Mouse (Mus musculus) retina, postnatal 7 days (tissue): Measurements from ENCODE around the gene Frmd4a.

Experiments used
- DNase-seq: peaks from one replicate; pipeline ENCODE4 v3.0.0-alpha.2; 2012; ENCODE audit warnings: low read depth, low spot score

Gene Frmd4a

GRCm38 (mm10) chr2:4439909-4440308 lies 422.4 kb downstream of the Frmd4a start:
- no peak for DNase-seq

GRCm38 (mm10) chr2:4441840-4442239 lies 424.3 kb downstream of the Frmd4a start:
- DNase-seq, result no peak

GRCm38 (mm10) chr2:4444740-4445139 lies 427.2 kb downstream of the Frmd4a start:
- DNase-seq, result no peak

GRCm38 (mm10) chr2:4445629-4446400 lies 428.3 kb downstream of the Frmd4a start:
- no peak for DNase-seq

- no peak for DNase-seq
Observed at GRCm38 (mm10) chr2:4449860-4450480, 432.5 kb downstream of the Frmd4a start.

GRCm38 (mm10) chr2:4452590-4453400 lies 435.3 kb downstream of the Frmd4a start:
- no peak for DNase-seq

GRCm38 (mm10) chr2:4455097-4456025 lies 437.8 kb downstream of the Frmd4a start:
- no peak for DNase-seq

- DNase-seq, result no peak
Observed at GRCm38 (mm10) chr2:4460897-4461296, 443.4 kb downstream of the Frmd4a start.

- no peak for DNase-seq
Observed at GRCm38 (mm10) chr2:4461514-4461913, 444.0 kb downstream of the Frmd4a start.

GRCm38 (mm10) chr2:4462480-4462879 lies 445.0 kb downstream of the Frmd4a start:
- no peak for DNase-seq

- no peak for DNase-seq
Observed at GRCm38 (mm10) chr2:4466084-4466483, 448.6 kb downstream of the Frmd4a start.

- no peak for DNase-seq
Observed at GRCm38 (mm10) chr2:4467314-4467713, 449.8 kb downstream of the Frmd4a start.

GRCm38 (mm10) chr2:4472760-4473480 lies 455.4 kb downstream of the Frmd4a start:
- no peak for DNase-seq

- no peak for DNase-seq
Observed at GRCm38 (mm10) chr2:4473866-4474538, 456.5 kb downstream of the Frmd4a start.

- DNase-seq, result no peak
Observed at GRCm38 (mm10) chr2:4474539-4474937, 457.0 kb downstream of the Frmd4a start.

GRCm38 (mm10) chr2:4475991-4476390 lies 458.5 kb downstream of the Frmd4a start:
- DNase-seq, result no peak

GRCm38 (mm10) chr2:4476608-4477007 lies 459.1 kb downstream of the Frmd4a start:
- no peak for DNase-seq

GRCm38 (mm10) chr2:4477311-4477710 lies 459.8 kb downstream of the Frmd4a start:
- DNase-seq, result no peak

- no peak for DNase-seq
Observed at GRCm38 (mm10) chr2:4480180-4480579, 462.7 kb downstream of the Frmd4a start.

- DNase-seq, result no peak
Observed at GRCm38 (mm10) chr2:4481154-4481553, 463.6 kb downstream of the Frmd4a start.
